Mouse (Mus musculus) myocyte (in vitro differentiated cells): ENCODE measurements around the gene Tmem191c.
"Not testable (repeated sequence)": the region's sequence is repeated elsewhere in the genome, so short reads cannot be mapped to it uniquely, and the experiment has no call there.

Experiments used
- E2F4 ChIP-seq: IDR thresholded peaks from one replicate; pipeline ENCODE4 v1.6.1; 2011; ENCODE audit warnings: mild to moderate bottlenecking, control low read depth, moderate library complexity; ENCODE audit not compliant: insufficient read depth
- MAX ChIP-seq: IDR thresholded peaks from one replicate; pipeline ENCODE4 v1.6.1; 2011; ENCODE audit warnings: low read depth, mild to moderate bottlenecking, control low read depth
- MYOG ChIP-seq, 3 experiments: IDR thresholded peaks; one replicate each; pipeline ENCODE4 v1.6.1; 2011; ENCODE audit warnings: control low read depth in 2 of 3, low read depth in 2 of 3, mild to moderate bottlenecking in 2 of 3; ENCODE audit not compliant: insufficient read length in 2 of 3, control insufficient read depth in 1 of 3, insufficient read depth in 1 of 3
- POLR2A ChIP-seq: IDR thresholded peaks from one replicate; pipeline ENCODE4 v1.6.1; 2011; ENCODE audit warnings: low read depth, mild to moderate bottlenecking, control low read depth, moderate library complexity; ENCODE audit not compliant: insufficient read length
- POLR2AphosphoS2 ChIP-seq: IDR thresholded peaks from one replicate; pipeline ENCODE4 v1.6.1; 2011; ENCODE audit warnings: low read depth, control low read depth; ENCODE audit not compliant: insufficient read length
- REST ChIP-seq: IDR thresholded peaks from one replicate; pipeline ENCODE4 v1.6.1; 2011; ENCODE audit warnings: mild to moderate bottlenecking, control low read depth, moderate library complexity; ENCODE audit not compliant: insufficient read depth, insufficient read length
- TCF12 ChIP-seq: IDR thresholded peaks from one replicate; pipeline ENCODE4 v1.6.1; 2011; ENCODE audit warnings: mild to moderate bottlenecking, control low read depth; ENCODE audit not compliant: poor library complexity, insufficient read depth, severe bottlenecking
- USF1 ChIP-seq: IDR thresholded peaks from one replicate; pipeline ENCODE4 v1.6.1; 2011; ENCODE audit warnings: low read depth, mild to moderate bottlenecking, control low read depth, moderate library complexity

DNA sequence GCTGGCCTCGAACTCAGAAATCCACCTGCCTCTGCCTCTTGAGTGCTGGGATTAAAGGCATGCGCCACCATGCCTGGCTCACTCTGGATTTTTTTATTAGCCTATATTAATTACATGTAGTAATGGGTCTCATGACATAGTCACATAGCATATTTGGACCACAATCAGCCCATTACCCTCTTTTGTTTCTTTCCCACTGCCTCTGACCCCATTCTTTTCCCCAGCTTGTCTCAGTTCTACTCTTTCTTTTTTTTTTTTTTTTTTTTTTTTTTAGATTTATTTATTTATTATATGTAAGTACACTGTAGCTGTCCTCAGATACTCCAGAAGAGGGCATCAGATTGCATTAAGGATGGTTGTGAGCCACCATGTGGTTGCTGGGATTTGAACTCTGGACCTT is 44.4 kb upstream of the Tmem191c start:
- TF ChIP-seq REST; POLR2A; E2F4; POLR2AphosphoS2; MYOG (IDR thresholded peaks at IDR 0.05; ENCODE audit: control insufficient read depth in 1 of 3, insufficient read depth in 1 of 3, insufficient read length in 2 of 3, low read depth in 2 of 3); USF1; TCF12; MAX: not testable (repeated sequence)
